Mouse (Mus musculus) CD8-positive naive resting alpha-beta T cell, adult 2 months (primary cell): ENCODE results near the gene Mkrn1.
"Not testable (repeated sequence)": the region's sequence is repeated elsewhere in the genome, so short reads cannot be mapped to it uniquely, and the experiment has no call there.

Experiments used
- DNase-seq, 2 experiments: peaks; one replicate each; pipeline ENCODE4 v3.0.0; 2022; ENCODE audit warnings: low read depth in 2 of 2, low spot score in 2 of 2

Gene Mkrn1

GRCm38 (mm10) chr6:39433174-39433573 is 12.9 kb upstream of the Mkrn1 start:
- no peak for DNase-seq

GRCm38 (mm10) chr6:39430722-39431121 is 10.5 kb upstream of the Mkrn1 start:
- DNase-seq = no peak

DNA sequence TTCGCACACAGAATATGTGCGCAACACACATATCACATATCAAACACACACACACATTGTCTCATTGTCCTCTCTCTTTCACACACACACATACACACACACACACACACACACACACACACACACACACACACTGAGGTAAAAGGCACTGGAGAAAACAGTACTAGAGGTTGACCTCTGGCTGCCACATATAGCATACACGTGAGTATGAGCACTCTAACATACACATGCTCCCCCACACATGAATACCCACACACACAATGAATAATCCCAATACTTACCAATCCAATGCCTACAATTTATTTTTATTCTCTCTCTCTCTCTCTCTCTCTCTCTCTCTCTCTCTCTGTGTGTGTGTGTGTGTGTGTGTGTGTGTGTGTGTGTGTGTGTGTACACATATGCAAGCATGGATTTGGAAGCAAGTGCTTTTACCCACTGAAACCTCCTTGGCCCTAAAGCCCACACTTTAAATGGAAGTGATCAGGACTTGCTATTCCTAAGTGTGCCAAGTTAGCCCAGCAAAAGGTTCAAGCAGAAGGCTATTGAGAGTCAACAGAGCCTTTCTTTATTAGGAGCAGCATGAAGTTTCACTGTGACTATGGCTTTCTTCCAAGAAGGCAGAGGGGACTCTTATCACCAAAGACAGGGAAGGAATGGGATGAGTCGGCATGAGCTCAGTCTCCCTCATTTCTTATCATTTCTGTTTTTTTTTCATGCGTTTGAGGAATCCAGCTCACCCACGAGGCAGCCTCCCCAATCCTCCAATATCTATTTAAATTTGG is 8.9 kb upstream of the Mkrn1 start:
- no peak for DNase-seq

DNA sequence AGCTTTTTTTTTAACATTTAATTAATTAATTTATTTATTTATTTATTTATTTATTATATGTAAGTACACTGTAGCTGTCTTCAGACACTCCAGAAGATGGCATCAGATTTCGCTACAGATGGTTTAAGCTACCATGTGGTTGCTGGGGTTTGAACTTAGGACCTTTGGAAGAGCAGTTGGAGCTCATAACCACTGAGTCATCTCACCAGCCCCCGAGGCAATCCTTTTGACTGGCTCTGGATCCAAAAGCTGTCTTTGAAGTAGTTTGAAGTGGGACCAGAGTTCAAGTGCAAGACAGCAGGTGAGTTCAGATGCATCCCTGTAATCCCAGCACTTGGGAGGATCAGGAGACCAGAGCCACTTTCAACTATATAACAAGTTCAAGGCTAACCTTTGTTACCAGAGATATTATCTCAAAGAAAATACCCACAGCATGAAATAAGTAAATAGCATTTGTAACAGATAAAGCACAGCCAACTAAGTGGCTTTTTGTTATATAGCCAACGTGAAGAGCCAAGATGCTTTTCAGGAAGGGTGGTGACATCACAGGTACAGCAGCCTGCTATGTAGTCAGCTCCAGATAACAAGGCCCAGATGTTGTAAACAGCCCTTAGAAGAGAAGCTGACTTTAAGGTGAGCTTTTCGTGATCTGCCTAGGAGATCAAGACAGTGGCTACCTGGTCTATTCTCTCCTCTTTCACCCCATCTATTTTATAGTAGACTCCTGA is 7.2 kb upstream of the Mkrn1 start:
- DNase-seq = no peak

GRCm38 (mm10) chr6:39426725-39427124 is 6.5 kb upstream of the Mkrn1 start:
- DNase-seq = no peak

DNA sequence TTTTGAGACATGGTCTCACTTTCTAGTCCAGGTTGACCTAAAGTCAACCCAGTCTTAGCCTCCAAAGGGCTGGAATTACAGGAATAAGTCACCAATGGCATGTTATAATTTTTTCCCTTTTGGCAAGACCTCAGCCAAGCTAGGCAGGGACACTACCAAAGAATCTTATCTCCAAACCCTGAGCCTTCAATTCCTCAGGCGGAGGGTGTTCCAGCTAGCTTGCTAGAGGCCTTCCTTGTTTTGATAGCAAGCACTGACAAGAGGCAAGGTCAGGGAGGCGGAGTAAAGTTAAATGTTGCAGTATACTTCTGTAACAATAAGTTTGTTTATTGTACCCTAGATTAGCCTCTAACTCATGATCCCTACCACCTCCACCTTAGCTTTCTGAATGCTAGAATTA is 4.9 kb upstream of the Mkrn1 start:
- DNase-seq = no peak

GRCm38 (mm10) chr6:39423686-39424085 is 3.4 kb upstream of the Mkrn1 start:
- no peak for DNase-seq

DNA sequence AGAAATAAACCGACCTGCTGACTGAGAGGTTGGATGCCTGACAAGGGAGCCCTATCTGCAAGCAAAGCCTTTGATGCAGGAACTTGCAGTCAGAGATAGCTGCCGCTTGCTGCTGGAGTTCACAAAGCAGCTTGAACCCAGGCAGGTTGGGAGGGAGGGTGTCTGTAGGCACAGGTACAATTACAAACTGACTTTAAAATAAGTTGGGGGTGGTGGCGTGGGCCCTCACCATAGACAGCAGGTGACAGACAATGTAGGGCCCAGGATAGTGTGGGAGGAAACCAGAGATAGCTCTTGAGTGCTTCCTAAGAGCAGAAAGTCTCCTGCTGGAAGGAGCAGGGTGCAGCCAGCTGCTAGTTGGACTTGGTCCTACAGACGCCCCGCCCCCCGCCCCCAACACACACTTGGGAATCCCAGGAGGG is 2.9 kb upstream of the Mkrn1 start:
- DNase-seq = no peak

GRCm38 (mm10) chr6:39420867-39421266 is 605 bp upstream of the Mkrn1 start:
- no peak for DNase-seq

DNA sequence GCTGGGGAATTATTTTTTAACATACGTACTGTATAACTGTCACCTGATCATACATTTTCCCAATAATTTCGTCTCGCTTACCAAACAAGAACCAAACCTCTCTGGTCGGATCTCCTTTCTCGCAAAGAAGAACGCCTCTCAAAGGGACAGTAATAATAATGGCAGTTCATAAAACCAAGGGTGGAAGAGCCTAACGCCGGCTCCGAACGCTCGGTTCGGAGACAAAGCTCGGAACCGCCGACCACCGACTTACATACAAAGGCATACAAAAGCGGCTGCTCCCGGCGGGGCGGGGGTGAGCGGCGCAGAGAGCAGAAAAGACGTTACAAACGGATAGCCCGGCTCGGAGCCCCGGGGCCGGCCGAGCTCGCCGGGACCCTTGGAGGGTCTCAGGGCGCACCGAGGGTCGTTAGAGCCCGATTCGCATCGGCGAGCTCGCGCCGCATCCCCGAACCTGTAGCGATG is 844 bp downstream of the Mkrn1 start:
- DNase-seq = no peak

- DNase-seq = not testable (repeated sequence)
Measured at GRCm38 (mm10) chr6:39416654-39417053, 3.6 kb downstream of the Mkrn1 start.

- peak; percentile 77 to 87 for DNase-seq
Measured at GRCm38 (mm10) chr6:39415762-39416161, 4.5 kb downstream of the Mkrn1 start.

DNA sequence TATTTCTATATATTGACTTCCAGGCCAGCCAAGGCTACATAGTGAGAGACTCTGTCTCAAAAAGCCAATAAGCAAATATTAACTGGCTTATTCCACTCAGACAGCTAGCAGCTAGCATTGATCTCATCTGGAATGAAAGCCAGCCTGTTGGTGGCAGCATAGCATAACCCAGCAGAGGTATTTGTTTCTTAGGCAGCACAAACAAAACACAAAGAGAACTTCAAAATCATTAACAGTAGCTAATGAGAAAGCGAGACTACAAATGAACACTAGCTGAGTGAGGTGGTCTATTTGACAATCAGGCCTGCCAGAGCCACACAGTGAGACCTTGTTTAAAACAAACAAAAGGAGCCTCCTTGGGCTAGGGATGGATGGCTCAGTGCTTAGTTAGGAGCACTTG is 6.2 kb downstream of the Mkrn1 start:
- DNase-seq = no peak

DNA sequence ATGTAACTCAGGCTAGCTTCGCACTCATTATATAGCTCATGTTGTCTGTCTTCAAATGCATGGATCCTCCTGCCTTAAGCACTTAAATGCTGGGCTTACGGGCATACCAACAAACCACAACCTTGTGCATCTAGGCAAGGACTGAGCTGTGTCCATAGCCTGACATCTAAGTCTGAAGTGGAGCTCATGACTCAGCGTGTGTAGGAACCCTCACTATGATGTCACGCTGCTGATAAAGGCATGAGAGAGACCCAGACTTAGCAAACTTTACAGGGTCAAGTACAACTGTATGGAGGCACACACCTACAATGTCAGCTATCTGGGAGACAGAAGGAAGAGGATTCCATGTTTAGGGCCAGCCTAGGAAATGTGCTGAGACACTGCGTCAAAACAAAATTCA is 13.8 kb downstream of the Mkrn1 start:
- DNase-seq = no peak

DNA sequence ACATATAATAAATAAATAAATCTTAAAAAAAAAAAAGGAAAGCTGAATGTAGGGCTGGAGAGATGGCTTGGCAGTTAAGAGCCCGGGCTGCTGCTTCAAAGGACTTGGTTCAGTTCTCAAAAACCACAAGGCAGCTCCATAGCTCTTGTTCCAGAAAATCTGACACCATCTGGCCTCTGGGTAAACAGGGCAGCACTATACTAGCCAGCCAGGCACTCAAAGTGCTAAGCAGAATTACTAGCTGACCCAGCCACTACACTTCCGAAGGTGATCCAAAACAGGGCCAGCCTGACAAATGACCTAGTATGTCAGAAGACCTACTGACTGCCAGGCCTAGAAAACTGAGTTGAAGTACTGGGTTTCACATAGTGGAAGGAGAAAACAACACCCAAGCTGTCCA is 17.1 kb downstream of the Mkrn1 start:
- no peak for DNase-seq

- DNase-seq = no peak
Measured at GRCm38 (mm10) chr6:39400343-39400742, 19.9 kb downstream of the Mkrn1 start.

GRCm38 (mm10) chr6:39398342-39398741 is 21.9 kb downstream of the Mkrn1 start:
- DNase-seq = no peak

DNA sequence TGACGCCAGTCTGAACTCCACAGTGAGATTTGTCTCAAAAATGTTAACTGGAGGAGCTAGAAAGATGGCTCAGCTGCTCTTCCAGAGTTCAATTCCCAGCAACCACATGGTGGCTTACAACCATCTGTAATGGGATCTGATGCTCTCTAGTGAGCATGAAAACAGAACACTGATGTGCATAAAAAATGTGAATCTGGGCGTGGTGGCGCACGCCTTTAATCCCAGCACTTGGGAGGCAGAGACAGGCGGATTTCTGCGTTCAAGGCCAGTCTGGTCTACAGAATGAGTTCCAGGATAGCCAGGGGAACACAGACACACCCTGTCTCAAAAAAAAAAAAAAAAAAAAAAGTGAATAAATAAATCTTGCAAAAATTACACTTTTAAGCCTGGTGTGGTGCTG is 23.2 kb downstream of the Mkrn1 start:
- no peak for DNase-seq

DNA sequence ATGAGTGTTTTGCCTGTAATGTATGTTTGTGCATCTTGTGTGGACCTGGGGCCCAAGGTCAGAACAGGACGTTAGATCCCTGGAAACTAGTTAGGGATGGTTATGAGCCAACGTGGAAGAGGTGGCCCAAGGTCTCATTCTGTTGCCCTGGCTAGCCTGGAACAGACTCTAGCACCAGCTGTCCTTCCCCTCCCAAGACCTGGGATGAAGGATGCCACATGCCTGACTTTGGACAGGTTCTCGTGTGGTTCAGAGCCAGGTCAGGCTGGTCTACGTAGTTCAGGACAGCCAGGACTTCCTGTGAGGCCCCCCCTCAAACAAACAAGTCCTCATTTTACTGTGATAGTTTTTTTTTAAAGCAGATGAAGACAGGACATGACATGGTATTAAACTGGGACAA is 24.3 kb downstream of the Mkrn1 start:
- no peak for DNase-seq

GRCm38 (mm10) chr6:39395471-39395870 is 24.8 kb downstream of the Mkrn1 start:
- no peak for DNase-seq

DNA sequence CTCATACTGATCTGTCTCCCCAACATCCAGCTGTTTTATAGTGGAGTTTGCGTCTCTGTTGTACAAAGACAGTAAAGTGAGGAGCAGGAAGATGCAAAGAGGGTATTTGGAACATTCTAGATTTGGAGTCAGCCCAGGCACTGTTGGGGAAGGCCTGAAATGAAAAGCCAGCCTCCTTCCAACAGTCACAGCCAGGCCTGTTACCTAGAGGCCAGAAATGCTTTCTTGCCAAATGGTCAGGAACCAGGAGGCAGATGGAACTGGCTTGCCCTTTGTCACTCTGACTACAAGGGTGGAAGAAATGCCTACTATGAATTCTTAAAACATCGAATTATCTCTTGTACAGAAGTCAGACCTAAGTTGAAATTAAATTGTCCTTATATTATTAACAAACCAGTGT is 30.3 kb downstream of the Mkrn1 start:
- DNase-seq = no peak

GRCm38 (mm10) chr6:39381125-39381880 is 39.0 kb downstream of the Mkrn1 start, which contains the start of gene Rab19:
TSS of gene Rab19 (plus strand) at chr6:39381175.
- DNase-seq = peak; percentile 11 to 25
